Mouse (Mus musculus) effector memory CD4-positive, alpha-beta T cell, adult 5 months (primary cell): ENCODE measurements around the gene 2310033P09Rik. TPM values are rescaled to one million over a fixed set of nuclear protein-coding genes. Genes with fewer than 3 reads are reported as not detected.

Source experiments
- polyA plus RNA-seq: library from polyadenylated mRNA; unstranded; fragments of 100-300 nt; shearing (Covaris generic); gene quantifications from one replicate; pipeline ENCODE4 v1.2.1, GENCODE M21; 2017

2310033P09Rik gene
- 43.8 TPM for polyA plus RNA-seq

DNA sequence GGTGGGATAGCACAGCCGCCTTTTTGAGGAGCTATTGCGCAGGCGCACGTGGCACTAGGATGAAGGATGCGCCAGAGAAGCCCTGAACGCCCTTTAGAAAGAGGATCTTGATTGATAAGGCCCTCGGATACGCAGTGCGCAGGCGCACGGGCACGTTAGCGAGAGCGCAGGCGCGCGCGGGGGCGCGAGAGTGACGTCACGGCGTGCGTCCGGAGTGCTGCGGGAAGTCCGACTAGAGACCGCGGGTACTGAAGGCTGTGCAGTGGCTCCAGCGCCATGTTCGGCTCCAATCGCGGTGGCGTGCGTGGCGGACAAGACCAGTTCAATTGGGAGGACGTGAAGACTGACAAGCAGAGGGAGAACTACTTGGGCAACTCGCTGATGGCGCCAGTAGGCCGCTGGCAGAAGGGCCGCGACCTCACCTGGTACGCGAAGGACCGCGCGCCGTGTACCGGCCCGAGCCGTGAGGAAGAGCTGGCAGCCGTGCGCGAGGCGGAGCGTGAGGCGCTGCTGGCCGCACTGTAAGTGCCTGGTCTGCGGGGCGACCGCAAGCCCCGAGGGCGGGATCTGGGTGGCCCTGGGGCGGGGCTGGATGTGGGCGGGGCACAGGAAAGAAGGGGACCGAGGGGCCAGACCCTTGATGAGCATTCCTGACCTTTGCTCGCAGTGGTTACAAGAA lies at the start of gene 2310033P09Rik:
2310033P09Rik (plus strand) TSS at position 169 of the 679 bp plus-strand sequence.

DNA sequence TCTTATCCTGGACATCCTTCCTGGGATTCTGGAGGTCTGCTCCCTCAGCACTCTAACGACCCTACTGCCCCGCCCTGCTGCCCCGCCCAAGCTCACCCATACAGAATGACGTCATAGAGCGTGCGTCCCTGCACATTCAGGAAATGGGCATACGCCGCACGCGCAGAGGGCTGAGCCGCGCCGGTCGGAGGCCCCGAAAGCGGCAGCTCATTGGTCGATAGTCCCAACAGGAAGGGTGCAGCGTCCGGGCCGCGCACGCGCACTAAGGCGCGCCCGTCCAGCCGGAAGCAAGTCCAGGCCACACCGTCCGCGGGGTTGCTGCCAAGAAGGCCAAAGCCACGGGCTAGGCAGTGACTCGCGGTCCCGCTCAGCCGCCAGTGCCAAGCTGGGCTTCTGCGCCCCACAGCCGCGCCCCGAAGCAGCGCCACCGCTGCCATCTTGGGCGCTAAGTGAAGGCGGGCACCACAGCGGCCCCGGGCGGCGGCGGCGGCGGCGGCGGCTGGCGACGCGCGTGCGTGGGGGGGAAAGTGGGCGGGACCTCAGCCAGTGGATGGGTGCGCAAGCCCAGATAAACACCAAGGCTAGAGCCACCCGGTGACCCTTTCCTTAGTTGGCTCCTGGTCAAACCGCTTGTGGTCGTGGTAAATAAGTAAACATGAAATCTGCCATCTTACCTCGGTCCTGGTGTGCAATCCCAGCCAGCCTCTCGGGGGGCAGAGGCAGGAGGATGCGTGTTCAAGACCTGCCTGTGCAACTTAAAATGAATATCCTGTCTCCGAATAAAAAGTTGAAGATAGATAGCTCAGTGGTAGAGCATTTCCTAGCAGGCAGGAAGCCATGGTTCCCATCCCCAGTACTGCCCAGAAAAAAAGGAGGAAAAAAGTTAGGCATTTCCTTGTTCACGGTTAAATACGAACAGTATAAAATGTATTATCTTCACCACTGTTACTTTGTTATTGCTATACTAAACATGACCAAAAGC lies 44.6 kb upstream of the 2310033P09Rik start, which contains the start of gene Iba57:
Iba57 (minus strand) TSS at position 485 of the 982 bp plus-strand sequence.

DNA sequence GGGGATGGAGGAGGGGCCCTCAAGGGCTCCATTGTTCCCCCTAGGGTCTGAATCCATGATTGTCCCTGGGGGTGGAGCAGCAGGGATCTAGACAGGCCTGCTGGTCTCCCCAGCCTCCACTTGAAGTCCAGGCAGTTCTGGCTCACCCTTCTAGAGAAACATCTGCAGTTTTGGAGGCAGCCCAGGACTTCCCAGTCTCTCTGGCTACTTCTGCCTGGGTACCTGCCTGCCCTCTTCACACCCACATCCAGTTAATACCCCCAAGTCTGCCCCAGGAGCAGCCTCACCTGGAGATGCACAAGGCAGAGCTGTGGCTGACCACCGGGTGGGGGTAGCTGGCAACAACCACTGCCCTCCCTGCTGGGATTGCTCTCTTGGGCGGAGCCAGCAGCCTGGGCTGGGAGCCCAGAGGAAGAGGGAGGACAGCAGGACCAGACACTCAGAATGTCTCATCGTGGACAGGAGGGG lies 25.2 kb upstream of the 2310033P09Rik start, which contains the start of gene Gjc2:
Gjc2 (minus strand) TSS at position 350 of the 468 bp plus-strand sequence.

DNA sequence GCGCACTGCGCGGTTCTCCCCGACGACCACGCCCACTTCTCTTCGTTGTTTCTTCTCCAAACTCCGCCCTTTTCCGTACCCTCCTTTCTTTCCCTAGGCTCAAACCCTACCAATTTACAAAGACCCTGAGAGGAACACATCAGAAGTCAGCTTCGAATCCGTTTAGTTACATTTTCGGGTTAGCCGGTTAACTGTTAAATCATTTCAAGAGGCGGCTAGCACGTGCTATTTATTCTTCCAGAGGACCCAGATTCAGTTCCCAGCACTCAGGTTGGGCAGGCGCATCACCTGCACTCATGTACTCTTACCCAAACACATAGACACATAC lies 16.1 kb upstream of the 2310033P09Rik start, which contains the start of gene Guk1:
Guk1 (minus strand) TSS at position 154 of the 328 bp plus-strand sequence.

DNA sequence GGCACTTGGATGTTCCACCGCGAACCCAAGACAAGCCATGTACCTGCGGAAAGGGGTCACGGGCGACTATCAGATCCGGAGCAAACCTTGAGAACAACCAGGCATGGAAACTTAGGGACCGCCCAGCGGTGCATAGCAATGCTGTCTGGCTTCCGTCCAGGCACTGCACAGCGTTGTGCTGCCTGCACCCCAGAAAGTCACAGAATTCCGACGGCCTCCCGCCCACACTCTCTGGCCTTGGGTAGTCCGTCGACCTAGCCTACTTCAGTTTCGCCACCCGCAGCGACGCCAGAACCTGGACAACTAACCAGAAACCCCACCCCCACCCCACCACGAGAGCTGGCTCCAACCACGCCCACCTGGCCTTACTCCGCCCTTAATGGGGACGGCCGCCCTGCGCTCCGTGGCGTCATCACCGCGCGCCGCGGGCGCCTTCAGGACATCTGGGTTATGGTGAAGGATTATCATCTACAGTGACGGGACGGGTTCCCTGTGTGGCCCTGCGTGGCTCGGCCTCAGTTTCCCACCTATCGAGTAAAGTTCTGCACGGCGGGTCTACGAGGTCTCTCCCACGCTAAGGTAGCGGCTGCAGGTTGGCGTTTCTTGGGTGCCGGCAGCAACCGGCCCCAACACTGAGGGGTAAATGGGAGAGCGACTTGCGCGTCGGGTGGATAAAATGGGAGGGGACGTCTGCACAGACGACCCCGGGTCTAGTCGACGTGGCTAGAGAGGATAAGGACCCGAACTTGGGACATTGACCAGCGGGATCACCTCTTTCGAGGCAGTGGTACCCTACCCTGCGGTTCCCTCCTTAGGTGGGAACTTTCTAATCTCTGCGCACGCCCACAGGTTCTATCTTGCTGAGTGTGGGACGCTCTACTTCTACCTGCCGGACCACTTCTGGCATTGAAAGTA lies 5.8 kb upstream of the 2310033P09Rik start, which contains the start of gene Mrpl55:
Mrpl55 (plus strand) TSS at position 406 of the 915 bp plus-strand sequence.

DNA sequence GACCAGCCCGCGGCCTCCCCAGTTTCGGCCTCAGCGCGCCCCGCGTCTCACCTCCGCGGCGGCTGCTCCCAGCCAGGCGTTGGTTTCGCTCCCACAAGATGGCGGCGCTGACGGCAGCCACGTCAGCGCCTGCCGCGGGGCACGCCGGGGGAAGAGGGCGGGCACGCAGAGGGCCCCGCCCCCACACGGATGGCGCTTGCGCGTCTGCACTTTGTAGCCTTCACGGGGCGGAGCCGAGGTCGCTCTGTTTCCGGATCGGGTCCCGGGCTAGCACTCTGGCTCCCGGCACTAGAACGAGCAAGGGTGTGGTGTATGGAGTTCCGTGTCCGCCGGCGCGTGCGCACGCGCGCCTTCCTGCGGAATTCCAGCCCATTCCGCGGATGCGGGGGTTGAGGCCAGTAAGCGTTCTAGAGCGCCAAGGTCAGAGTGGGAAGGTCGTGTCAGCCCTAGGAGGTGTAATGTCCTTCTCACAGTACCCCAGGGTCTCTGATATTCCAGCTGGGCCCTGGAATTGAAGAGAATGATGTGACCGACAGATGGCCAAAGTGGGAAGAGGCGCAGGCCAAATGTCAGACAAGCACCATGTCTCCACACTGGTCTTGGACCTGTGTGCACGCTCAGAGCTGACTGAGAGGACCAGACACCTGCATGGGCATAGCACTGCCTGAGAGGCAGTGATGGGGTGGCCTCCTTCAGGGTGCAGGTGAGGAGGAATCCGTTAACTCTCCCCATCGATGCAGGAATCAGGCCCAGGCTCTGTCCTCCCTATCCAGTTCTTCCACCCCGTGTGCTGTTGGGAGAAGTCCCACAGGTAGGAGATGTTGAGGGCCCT lies 20.2 kb downstream of the 2310033P09Rik start, which contains the start of gene Arf1:
Arf1 (minus strand) TSS at position 149 of the 832 bp plus-strand sequence.

Other genes with a start within 250 kb of the 2310033P09Rik start
- gene Trim11, start 230.2 kb upstream of the 2310033P09Rik start, polyA plus RNA-seq: 35.4 TPM
- not detected for gene Obscn, start 71.9 kb upstream of the 2310033P09Rik start, polyA plus RNA-seq
- gene Iba57, start 44.6 kb upstream of the 2310033P09Rik start, polyA plus RNA-seq: 16.7 TPM
- not detected for gene Gjc2, start 25.1 kb upstream of the 2310033P09Rik start, polyA plus RNA-seq
- gene Guk1, start 16.1 kb upstream of the 2310033P09Rik start, polyA plus RNA-seq: 56.0 TPM
- 20.8 TPM for gene Mrpl55, start 5.8 kb upstream of the 2310033P09Rik start, polyA plus RNA-seq
- 584 TPM for gene Arf1, start 19.9 kb downstream of the 2310033P09Rik start, polyA plus RNA-seq
- gene Wnt3a, start 82.4 kb downstream of the 2310033P09Rik start, polyA plus RNA-seq: not detected
- not detected for gene Wnt9a, start 98.6 kb downstream of the 2310033P09Rik start, polyA plus RNA-seq
- not detected for gene Prss38, start 167.3 kb downstream of the 2310033P09Rik start, polyA plus RNA-seq
- 7.3 TPM for gene Jmjd4, start 241.7 kb downstream of the 2310033P09Rik start, polyA plus RNA-seq
- 27.7 TPM for gene Snap47, start 242.9 kb downstream of the 2310033P09Rik start, polyA plus RNA-seq